Mouse (Mus musculus) thymus, postnatal 36 days (tissue): Measurements from ENCODE around the gene Ubap1l.
"Not testable (repeated sequence)": the region's sequence is repeated elsewhere in the genome, so short reads cannot be mapped to it uniquely, and the experiment has no call there.

Experiments used
- DNase-seq, 2 experiments: peaks; one replicate each; pipeline ENCODE4 v3.0.0; 2022; ENCODE audit warnings: mixed read lengths in 2 of 2

Ubap1l gene

DNA sequence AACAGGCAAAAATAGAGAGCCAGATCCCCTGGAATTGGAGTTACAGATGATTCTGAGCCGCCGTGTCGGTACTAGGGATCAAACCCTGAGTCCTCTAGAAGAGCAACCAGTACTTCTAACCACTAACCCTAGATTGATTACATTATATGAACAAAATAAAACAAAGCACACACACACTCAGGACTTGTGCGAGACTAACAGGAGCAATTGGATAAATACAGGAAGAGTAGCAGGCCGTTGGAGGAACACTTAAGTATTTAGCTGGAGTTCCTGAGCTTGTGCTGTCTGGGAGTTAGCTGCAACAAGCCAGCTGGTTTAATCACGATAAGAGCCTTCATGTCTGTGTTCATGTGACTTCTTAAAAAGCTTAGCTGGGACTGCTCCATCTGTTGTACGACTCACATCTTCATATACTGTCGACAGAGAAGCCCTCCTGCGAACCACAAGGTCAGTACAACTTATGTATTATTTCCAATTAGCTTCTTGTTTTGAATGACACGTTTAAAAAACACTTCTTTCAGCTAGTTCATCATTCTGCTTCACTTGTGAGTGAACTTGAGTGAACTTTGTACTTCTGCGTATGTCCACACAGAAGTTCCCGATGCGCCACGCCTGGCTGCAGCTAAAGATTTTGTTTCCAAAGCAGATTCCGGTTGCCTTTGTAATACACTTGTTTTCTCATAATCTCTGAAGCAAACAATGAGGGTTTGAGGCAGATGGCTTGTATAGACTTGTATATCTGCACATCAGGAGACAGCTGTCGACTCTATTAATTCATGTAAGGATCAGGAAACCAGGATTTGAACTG lies at the start of gene Ubap1l:
Ubap1l (plus strand) TSS at position 401 of the 808 bp plus-strand sequence.
- DNase-seq = no peak

DNA sequence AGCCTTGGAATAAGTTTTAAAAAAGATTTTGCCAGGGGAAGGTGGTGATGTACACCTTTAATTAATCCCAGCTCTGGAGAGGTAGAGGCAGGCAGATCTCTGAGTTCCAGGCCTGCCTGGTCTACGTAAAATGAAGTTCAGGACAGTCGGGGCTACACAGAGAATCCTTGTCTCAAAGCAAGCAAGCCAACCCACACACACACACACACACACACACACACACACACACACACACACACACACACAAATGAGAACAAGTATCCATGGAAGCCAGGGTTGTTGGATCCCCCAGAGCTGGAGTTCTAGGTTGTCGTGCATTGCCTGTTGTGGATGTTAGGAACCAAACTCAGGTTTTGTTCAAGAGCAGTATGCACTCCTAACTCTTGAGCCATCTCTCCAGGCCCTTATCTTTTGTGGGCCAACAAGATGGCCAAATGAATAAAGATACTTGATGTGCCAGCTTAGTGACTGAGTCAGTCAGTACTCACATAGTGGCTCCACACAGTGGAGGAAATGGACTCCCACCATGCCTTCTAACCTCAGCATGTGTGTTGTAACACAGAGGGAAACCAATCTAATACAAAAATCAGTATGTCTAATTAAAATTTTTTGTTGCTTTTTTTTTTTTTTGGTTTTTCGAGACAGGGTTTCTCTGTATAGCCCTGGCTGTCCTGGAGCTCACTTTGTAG lies 48.0 kb upstream of the Ubap1l start:
- no peak for DNase-seq

DNA sequence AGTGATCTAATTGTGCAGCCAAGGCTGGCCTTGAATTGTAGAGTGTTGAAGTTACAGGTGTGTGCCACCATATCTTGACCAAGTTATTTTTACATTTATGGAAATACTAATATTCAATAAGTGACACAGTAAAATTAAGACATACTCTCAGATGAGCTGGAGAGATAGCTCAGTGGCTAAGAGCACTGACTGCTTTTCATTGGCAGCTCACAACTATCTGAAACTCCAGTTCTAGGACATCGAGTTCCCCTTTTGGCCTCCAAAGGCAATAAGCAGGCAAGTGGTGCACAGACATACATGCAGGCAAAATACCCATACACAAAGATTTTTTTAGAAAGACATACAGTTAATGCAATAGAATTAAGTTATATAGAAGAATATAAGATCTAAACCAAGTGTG lies 47.0 kb upstream of the Ubap1l start:
- no peak for DNase-seq

DNA sequence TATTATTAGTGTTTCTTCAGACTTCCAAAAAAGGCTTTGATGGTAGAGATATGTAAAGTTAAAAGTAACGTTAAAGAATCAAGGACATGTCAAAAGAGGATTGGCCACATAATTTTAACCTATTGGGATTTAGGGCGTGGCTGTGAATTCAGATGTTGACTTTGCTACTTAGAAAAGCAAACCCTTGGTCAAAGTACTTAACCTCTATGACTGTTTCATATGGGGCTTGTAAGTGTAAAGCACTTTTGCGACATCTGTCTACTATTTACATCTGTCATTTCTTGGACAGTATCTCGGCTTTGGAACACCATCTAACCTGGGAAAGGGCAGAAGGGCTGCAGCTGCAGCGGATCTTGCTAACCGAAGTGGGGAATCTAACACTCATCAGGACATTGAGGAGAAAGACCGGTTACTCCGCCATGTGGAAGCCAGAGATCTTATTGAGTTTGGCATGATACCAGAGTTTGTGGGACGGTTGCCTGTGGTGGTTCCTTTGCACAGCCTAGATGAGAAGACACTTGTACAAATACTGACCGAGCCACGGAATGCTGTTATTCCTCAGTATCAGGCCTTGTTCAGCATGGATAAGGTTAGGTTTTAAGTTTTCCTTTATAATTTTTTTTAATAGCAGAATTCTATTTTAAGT lies 38.5 kb upstream of the Ubap1l start:
- DNase-seq = no peak

DNA sequence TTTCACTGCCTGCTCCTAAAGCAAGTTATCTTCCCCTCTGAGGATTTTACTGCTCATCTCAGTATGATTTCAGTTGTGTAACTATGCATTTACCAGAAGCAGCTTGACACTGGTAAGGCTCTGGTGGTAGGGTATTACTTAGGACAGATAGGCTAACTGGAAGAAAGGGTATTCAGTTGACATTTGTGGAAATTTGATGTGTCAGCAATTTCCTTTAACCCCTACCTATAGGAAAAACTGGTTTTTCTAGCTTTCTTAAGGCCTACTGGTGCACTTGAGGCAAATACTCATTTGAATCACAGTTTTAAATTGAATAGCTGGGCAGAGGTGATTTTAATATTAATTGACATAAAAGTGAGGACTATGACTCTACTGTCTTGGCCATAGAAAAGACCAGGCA lies 34.9 kb upstream of the Ubap1l start:
- DNase-seq = no peak

DNA sequence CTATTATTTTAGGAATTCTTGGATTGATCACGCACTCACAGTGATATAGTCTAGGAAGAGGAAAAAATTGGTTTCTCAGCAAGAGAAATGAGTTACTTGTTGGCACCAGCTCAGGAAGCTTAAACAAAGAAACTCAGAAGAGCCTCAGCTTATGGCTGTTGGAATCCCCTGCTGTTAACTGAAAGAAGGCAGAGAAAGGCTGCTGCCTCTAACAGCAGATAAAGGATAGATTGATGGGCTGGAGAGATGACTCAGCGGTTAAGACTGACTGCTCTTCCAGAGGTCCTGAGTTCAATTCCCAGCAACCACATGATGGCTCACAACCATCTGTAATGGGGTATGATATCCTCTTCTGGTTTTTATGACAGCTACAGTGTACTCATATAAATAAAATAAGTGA lies 33.5 kb upstream of the Ubap1l start:
- no peak for DNase-seq

DNA sequence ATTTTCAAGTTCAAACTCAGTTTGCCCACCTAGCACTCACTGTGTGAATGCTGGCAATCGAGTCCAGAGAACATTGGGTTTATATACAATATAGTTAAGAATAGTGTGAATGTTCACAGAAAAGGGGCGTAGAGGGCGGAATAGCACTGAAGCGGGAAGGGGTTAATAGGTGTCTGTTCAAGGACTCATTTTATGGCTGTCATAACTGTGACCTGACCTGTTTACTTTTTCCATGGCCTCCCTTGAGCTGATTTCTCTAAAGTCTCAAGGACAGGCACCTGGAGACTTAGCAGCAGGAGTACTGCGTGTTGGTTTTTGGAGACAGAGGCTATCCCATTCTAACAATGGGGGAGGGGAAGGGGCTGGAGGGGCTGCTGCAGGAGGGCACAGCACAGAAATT lies 26.9 kb upstream of the Ubap1l start:
- DNase-seq = no peak

DNA sequence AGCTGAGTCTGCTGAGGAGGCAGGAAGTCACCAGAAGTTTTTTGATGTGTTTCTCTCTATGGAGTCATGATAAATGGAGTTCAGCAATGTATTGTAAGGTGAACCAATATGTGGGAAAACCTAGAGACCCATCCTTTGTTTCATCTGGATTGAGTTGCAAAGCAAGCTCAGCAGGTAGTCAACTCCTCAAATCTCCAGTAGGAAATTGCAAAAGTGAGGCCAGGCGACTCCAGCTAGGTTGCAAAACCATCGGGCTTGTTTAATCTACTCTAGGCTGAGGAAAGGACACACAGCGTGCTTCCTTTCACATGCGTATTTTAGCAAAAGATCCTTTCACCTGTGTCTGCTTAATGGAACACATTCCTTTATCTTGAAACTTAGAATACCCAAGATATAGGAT lies 21.7 kb upstream of the Ubap1l start:
- no peak for DNase-seq

DNA sequence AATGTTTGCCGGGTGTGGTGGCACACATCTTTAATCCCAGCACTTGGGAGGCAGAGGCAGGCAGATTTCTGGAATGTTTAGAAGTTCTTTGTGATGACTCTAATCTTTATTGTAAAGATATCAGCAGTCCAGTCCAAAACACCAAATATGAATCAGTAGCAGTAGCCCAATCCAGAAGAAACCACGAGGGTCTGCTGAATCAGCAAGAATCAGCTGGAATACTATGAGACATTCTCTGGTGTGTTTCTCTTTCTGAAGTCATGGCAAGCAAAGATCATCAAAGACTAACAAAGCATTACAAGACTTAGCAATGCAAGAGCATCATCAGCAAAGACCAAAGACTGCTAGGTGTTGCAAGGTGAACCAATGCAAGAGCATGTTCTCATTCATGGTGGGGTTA lies 20.4 kb upstream of the Ubap1l start:
- DNase-seq = no peak

DNA sequence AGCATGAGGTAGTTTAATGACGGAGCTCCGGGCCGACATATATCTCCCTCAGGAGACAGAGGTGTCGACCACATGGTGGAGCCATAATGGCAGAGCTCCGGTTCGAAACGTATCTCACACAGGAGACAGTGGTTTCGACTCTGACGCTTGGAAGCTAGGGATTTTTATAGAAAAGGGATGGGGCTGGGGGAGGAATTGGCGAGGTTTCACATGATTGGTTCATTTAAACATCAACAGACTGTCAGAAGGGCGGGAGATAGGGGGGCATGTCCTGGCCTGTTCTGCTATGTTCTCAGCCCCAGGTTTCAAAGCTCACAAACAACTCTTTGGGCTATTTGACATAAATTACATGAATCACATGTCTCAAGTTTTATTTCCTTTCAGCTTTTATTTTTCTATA lies 15.4 kb upstream of the Ubap1l start:
- not testable (repeated sequence) for DNase-seq

DNA sequence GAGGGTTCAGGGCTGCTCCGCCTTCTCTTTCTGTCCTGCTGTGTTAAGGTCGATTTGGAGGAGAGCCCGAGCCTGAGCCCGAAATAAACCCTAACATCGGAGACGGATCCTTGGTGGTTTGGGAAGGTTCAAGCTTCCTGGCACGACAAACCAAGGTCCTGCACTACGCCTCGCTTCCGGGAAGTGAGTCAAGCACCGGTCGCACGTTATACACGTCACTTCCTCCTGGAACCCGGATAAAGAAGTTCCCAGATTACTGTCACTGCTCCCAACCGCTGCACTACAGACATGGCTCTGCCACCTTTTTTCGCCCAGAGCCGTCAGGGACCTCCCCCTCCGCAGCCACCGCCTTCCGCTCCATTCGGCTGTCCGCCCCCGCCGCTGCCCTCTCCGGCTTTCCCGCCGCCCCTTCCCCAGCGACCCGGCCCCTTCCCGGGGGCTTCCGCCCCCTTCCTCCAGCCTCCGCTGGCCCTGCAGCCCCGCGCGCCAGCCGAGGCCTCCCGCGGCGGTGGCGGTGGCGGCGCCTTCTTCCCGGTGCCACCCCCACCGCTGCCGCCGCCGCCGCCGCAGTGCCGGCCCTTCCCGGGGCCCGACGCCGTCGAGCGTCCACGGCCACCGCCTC lies 14.9 kb upstream of the Ubap1l start, which contains the start of gene Pdcd7:
Pdcd7 (plus strand) TSS at position 251 of the 622 bp plus-strand sequence.
- DNase-seq = peak; percentile 88 to 89

DNA sequence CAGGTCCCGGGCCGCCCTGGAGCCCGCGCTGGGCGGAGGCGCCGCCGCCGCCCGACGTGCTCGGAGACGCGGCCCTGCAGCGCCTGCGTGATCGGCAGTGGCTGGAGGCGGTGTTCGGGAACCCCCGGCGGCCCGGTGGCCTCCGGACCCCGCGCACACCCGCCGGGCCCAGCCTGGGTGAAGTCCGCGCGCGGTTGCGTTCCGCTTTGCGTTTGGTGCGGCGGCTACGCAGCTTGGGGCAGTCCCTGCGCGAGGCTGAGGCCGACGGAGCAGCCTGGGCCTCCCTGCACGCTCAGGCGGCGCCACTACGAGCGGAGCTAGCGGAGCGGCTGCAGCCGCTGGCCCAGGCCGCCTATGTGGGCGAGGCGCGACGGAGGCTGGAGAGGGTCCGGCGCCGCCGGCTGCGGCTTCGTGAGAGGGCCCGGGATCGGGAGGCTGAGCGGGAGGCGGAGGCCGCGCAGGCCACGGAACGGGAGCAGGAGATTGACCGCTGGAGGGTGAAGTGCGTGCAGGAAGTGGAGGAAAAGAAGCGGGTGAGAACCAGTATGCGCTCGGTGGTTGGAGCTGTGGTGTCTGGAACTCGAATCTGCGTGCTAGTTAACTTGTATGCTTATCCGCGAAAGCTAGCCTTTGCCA lies 14.2 kb upstream of the Ubap1l start:
- DNase-seq = peak; percentile 49 to 56

DNA sequence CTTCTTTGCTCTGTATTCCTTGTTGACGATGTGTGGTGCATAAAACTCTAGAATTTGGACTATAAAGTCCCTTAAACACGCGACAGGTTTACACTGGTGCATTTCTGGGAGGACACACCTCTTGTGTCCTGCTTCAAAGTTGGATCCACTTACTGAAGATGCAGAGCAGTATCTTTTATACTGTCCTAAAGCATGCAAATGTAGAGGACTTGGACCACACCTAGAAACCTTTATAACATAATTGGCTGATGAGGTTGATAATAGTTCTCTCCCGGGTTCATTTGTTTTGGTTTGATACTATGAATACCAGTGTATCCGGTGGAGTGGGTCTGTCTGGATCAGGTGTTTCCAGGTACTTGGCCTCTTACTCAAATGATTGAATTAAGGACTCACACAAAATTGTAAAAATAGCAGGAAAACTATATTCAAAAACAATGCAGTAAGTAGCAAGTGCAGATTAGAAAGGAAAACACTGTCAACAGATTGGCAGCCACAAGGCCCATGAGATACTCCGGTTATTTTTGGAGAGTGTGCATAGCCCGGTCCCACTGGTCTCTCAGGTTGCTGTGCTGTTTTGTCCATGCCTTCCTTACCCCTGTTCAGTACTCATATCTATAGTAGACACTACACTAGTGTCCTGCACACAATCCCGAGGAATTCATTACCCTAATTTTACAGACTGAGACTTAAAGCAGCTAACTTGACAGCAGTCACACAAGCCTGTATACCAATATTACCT lies 13.6 kb upstream of the Ubap1l start:
- no peak for DNase-seq

DNA sequence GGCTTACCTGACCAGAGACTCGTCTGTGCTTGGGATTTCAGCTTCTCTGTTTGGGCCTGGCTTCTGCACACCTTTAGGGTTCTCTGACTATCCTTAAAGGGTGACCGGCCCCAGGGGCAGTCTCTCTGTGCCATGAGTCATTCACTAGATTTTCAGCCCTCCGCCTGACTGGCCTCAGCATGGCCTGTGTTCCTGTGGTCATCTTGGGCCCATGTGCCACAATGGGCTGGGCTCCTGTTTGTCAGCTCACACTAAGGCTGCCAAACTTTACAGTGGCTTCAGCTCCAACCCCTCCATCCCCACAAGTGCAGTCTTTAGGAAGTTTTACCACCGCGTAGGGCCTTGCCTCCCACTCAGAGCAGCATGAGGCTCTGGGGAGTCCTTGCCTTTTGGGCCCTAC lies 7.6 kb upstream of the Ubap1l start:
- DNase-seq = no peak

DNA sequence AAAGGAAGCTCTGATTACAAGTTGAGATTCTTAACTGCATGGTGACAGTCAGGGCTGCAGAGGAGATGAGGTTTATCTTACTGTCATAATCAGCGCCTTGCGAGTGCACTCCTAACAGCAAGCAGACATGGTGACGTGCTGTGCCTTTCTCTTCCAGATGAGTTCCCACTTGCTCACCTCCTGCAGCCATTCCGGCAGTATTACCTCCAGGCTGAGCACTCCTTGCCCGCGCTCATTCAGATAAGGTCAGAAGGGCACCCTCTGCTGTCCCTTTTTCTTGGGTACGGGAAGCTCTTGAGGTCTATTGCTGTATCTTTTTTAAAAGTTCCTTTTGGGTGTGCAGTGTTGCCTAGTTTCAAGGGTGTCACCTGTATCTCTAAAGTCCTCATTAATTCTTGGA lies 4.3 kb upstream of the Ubap1l start:
- DNase-seq = no peak

DNA sequence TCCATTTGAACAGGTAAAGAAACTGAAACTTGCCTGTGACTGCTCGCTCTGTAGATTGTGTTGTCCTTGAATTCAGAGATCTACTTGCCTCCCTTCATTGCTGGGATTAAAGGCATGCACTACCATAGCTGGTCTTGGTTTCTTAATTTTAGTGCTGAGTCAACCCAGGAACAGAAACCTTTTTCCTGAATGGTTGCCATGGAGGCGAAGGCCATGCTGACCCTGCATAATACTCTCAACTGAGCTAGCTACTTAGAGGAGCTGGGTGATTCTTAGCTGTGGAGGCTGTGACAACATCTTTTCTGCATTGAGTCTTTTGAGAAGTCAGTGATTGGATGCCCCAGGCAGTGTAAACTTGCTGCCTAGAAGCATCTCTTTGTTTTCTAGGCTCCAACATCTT lies 3.9 kb upstream of the Ubap1l start:
- no peak for DNase-seq

DNA sequence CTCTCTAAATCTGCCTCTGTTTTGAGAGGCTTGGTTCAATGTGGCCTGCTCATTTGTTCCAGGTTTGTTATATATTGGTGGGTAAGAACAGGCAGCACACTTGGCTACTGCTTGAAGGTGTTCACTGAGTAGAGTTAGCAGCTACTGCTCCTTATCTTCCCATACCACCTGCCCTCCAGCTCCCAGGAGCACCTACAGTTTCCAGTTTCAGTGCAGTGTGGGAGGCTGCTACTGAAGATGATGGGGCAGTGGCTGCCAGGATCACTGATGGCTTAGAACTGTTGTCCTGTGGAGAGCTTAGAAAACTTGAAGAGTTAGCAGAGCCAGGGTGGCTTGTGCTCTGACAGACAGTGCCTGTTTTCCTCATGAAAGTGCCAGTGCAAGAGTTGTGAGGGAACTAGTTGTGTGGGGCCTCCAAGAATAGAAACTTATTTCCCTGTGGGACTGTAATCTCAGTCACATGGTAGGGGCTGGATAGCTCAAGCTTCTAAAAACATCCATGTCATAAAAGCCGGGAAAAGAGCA lies 1.8 kb upstream of the Ubap1l start:
- no peak for DNase-seq

DNA sequence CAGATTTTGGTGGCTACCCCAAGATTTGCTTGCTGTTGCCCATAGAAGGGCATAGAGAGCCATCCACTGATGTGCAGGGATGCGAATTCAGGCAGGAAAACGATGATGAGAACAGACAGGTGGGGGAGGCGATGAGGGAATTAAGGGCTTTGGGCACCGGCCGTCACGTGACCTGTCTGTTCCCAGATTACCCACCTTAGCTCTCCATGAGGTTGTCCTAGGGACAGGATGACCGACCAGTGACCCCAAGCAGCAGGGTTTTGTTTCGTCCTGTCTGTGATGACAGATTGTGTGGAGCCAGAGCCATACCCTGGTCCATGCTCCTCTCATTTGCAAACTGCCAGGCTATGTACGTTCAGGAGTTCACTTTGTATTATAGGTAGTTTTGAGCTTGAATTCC lies 2.8 kb downstream of the Ubap1l start:
- DNase-seq = no peak

DNA sequence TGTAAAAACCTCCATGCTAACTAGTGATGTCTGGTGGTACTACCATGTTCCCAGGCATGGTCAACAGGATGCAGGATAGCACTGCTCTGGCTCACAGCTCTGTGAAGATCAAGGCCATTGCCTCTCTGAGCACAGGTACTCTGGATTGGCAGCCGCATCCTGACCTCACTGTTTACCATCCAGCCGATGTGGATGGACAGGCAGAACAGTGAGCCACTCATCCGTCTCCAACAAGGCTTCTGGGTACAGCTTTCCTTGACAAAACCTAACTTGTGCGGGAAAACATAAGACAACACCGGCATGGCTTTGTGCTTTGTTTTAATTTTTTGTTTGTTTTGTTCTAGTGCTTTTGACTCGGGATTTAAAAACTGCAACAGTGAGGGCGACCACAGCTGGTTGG lies 4.9 kb downstream of the Ubap1l start:
- DNase-seq = no peak

DNA sequence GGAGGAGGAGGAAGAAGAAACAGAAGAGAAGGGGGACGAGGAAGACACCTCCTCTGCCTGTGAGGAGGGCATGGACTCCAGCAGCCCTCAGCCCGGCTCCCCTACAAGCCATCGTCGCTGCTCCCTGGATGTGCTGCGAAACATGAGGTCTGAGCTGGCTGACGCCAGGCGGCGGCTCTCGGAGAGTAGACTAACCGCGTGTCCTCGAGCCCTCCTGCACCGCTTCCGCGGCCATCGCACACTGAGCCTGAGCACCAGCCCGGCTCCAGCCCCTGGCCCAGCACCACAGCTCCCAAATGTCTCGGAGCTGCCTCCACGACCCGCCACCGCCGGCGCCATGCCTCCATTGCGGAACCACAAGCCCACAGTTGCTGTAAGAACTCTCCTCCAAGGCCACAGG lies 10.9 kb downstream of the Ubap1l start:
- DNase-seq = no peak

DNA sequence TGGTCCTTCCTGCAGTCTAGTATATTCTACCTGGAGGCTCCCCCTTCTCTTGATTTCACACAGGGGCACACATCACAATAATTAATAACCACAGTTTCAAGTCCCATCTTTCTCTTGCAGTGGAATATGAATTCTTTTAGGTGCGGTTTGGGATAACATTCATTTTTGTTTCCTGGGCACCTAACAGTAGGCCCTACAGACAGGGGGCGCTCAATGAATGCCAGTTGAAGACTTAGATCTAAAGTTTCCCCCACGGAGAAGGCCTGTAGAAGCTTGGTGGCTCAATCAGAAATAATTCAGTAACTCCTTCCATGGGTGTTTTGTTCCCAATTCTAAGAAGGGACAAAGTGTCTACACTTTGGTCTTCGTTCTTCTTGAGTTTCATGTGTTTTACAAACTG lies 11.6 kb downstream of the Ubap1l start:
- DNase-seq = peak; percentile 32 to 41
